Comparison of ENCODE assay signal across 13 mouse cellular contexts in the genomic region with DNA sequence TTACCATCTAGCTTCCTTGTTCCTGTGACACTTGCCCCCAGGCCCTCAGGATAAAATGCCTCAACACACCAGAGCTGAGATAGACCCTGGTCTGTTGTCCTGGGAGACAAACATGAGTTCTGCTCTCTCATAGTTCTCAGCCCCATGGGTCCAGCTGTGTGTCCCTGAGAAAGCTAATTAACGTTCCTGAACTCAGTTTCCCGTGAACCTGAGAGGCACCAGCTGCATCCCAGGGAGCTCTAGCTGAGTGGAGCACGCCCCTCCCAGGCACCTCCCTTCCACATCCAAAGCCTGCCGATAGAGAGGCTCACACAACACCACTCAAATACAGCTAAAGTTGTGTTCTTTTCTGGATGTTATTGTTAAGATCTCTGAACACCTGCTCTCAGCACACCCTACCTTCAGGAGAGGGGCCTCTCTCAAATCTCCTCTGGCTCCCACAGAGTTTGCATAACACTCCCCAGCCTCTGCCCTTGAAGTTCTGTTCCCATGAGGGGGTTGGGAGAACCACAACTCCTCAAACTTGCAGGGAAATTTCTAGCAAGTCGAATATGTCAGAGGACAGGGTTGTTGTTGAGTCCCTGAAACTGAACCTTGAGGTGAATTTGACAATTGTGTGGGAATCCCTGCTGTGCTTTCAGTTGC. TPM values are rescaled to one million over a fixed set of nuclear protein-coding genes. Genes with fewer than 3 reads are reported as not detected.
DNase-seq lines count a peak whose midpoint lies in the region; ATAC-seq and TF ChIP-seq lines count a peak whose summit lies in the region.
"Had no signal": no experiment of that assay in that cellular context is flagged by ENCODE, and none has a peak within 500 bp of the region (broad histone marks: within the 10 kb centered on the region; RNA-seq: fewer than 3 reads in every experiment).

No protein-coding gene starts in this region.

- 19% methylated on average over 5 of the region's 5 CpGs for WGBS in heart, embryonic 10.5 days
- 14% methylated on average over 5 of the region's 5 CpGs for WGBS in heart, embryonic 11.5 days (ENCODE audit: insufficient replicate concordance)
- 26% methylated on average over 5 of the region's 5 CpGs for WGBS in lung, postnatal 0 days
- WGBS in limb, embryonic 10.5 days = 12% methylated on average over 5 of the region's 5 CpGs
- 10% methylated on average over 5 of the region's 5 CpGs for WGBS in stomach, embryonic 14.5 days

- peak overlapping the region; percentile 63 for H3K27ac ChIP-seq in heart, embryonic 10.5 days
- H3K27ac ChIP-seq in heart, embryonic 11.5 days (ENCODE audit: low read depth, low read length) = no peak overlapping the region
- H3K27ac ChIP-seq in lung, postnatal 0 days (ENCODE audit: low read length) = no peak overlapping the region
- peak overlapping the region; percentile 87 for H3K27ac ChIP-seq in limb, embryonic 10.5 days
- no peak overlapping the region for H3K27ac ChIP-seq in stomach, embryonic 14.5 days (ENCODE audit: low read length)
- H3K27ac ChIP-seq: kidney, postnatal 0 days had no signal

- no peaks in the 10 kb centered on the region for H3K36me3 ChIP-seq in heart, embryonic 10.5 days
- H3K36me3 ChIP-seq in heart, embryonic 11.5 days (ENCODE audit: control insufficient read depth, insufficient read depth, low read length) = no peaks in the 10 kb centered on the region
- H3K36me3 ChIP-seq in lung, postnatal 0 days (ENCODE audit: insufficient read depth, low read length) = no peaks in the 10 kb centered on the region
- no peaks in the 10 kb centered on the region for H3K36me3 ChIP-seq in limb, embryonic 10.5 days
- no peaks in the 10 kb centered on the region for H3K36me3 ChIP-seq in stomach, embryonic 14.5 days (ENCODE audit: control insufficient read depth, insufficient read depth, low read length)

- DNase-seq in heart, embryonic 10.5 days (ENCODE audit: low spot score) = no peak
- DNase-seq in lung, postnatal 0 days (ENCODE audit: low spot score) = peak; percentile 29
- DNase-seq in lung, postnatal 4 days = no peak
- no peak for DNase-seq in limb, embryonic 10.5 days (ENCODE audit: low spot score)
- DNase-seq in frontal cortex, adult 2 months (ENCODE audit: extremely low spot score in 1 of 2, low spot score in 1 of 2) = no peak
- DNase-seq in left cerebral cortex, postnatal 36 days (ENCODE audit: low spot score in 2 of 2) = no peak
- DNase-seq: gastrocnemius, postnatal 25 days; left cerebral cortex, postnatal 4 days had no signal

- peaks cover 71% of the 10 kb centered on the region for H3K4me1 ChIP-seq in heart, embryonic 10.5 days
- peaks cover 27% of the 10 kb centered on the region for H3K4me1 ChIP-seq in heart, embryonic 11.5 days (ENCODE audit: control insufficient read depth, insufficient read depth, low read length)
- no peaks in the 10 kb centered on the region for H3K4me1 ChIP-seq in lung, postnatal 0 days (ENCODE audit: insufficient read depth, low read depth, low read length)
- peaks cover 87% of the 10 kb centered on the region for H3K4me1 ChIP-seq in limb, embryonic 10.5 days
- H3K4me1 ChIP-seq in stomach, embryonic 14.5 days (ENCODE audit: control insufficient read depth, insufficient read depth, low read length) = peaks cover 35% of the 10 kb centered on the region

- TF ChIP-seq EP300 in lung, postnatal 0 days (IDR thresholded peaks at IDR 0.05) = no peak

- no peak overlapping the region for H3K9ac ChIP-seq in heart, embryonic 11.5 days (ENCODE audit: low read depth, low read length)
- H3K9ac ChIP-seq in lung, postnatal 0 days (replicated peaks; ENCODE audit: low read depth) = no peak overlapping the region
- 0 out of 2 replicates have a peak overlapping the region, but pooled peaks have one; percentile 10 for H3K9ac ChIP-seq in stomach, embryonic 14.5 days (replicated peaks; ENCODE audit: low read depth, low read length)

- no peaks in the 10 kb centered on the region for H3K9me3 ChIP-seq in heart, embryonic 10.5 days
- no peaks in the 10 kb centered on the region for H3K9me3 ChIP-seq in heart, embryonic 11.5 days (replicated peaks; ENCODE audit: control insufficient read depth, low read length)
- H3K9me3 ChIP-seq in lung, postnatal 0 days (ENCODE audit: low read length) = no peaks in the 10 kb centered on the region
- H3K9me3 ChIP-seq in limb, embryonic 10.5 days (replicated peaks) = no peaks in the 10 kb centered on the region
- no peaks in the 10 kb centered on the region for H3K9me3 ChIP-seq in stomach, embryonic 14.5 days (ENCODE audit: control insufficient read depth, low read depth, low read length)

- no peak for TF ChIP-seq CTCF in lung, postnatal 0 days (IDR thresholded peaks at IDR 0.05)

- H3K4me3 ChIP-seq in heart, embryonic 10.5 days = no peak overlapping the region
- no peak overlapping the region for H3K4me3 ChIP-seq in heart, embryonic 11.5 days (ENCODE audit: low read depth, low read length)
- no peak overlapping the region for H3K4me3 ChIP-seq in lung, postnatal 0 days (ENCODE audit: low read depth, low read length)
- no peak overlapping the region for H3K4me3 ChIP-seq in limb, embryonic 10.5 days
- no peak overlapping the region for H3K4me3 ChIP-seq in stomach, embryonic 14.5 days (ENCODE audit: low read depth, low read length)

- no peak for ATAC-seq in heart, embryonic 11.5 days (replicated peaks; ENCODE audit: insufficient number of reproducible peaks, low FRiP score, low TSS enrichment)
- ATAC-seq in lung, postnatal 0 days = peak; percentile 28
- no peak for ATAC-seq in stomach, embryonic 14.5 days (ENCODE audit: insufficient number of reproducible peaks, insufficient read depth, low FRiP score, low read depth)
- ATAC-seq: hindbrain, embryonic 16.5 days; midbrain, embryonic 16.5 days had no signal

- intact Hi-C loops in left cerebral cortex, postnatal 36 days (cut with DNase I) = no loop called here

- H3K4me2 ChIP-seq in heart, embryonic 11.5 days = no peak overlapping the region
- no peak overlapping the region for H3K4me2 ChIP-seq in lung, postnatal 0 days (replicated peaks; ENCODE audit: low read depth, low read length)
- no peak overlapping the region for H3K4me2 ChIP-seq in stomach, embryonic 14.5 days (replicated peaks; ENCODE audit: low read depth, low read length)

- no peaks in the 10 kb centered on the region for H3K27me3 ChIP-seq in heart, embryonic 10.5 days (ENCODE audit: insufficient read depth, poor library complexity, severe bottlenecking)
- no peaks in the 10 kb centered on the region for H3K27me3 ChIP-seq in heart, embryonic 11.5 days (ENCODE audit: control insufficient read depth, insufficient read depth, low read length)
- no peaks in the 10 kb centered on the region for H3K27me3 ChIP-seq in lung, postnatal 0 days (replicated peaks; ENCODE audit: insufficient read depth, low read length)
- H3K27me3 ChIP-seq in limb, embryonic 10.5 days (ENCODE audit: low read depth, poor library complexity, severe bottlenecking) = no peaks in the 10 kb centered on the region
- no peaks in the 10 kb centered on the region for H3K27me3 ChIP-seq in stomach, embryonic 14.5 days (ENCODE audit: control insufficient read depth, insufficient read depth, low read length)

RNA-seq across cellular contexts. Expression of a gene that starts 28.4 kb away (rescaled TPM):
- 15.2 and 20.0 TPM in 2 replicates for polyA plus RNA-seq in heart, embryonic 10.5 days (2016; fragmentation: Nextera tagmentation; extraction: Ambion mirVana)
- 9.7 and 11.4 TPM in 2 replicates for polyA plus RNA-seq in heart, embryonic 11.5 days (2014; fragmentation: Nextera tagmentation; extraction: Ambion mirVana)
- 11.8 and 12.3 TPM in 2 replicates for polyA plus RNA-seq in lung, postnatal 0 days (2015; fragmentation: Nextera tagmentation; extraction: Ambion mirVana)
- polyA plus RNA-seq in limb, embryonic 10.5 days (2016; fragmentation: Nextera tagmentation; extraction: Ambion mirVana) = 27.1 and 27.7 TPM in 2 replicates
- 16.5 and 17.3 TPM in 2 replicates for polyA plus RNA-seq in stomach, embryonic 14.5 days (2014; fragmentation: Nextera tagmentation; extraction: Ambion mirVana)
- polyA plus RNA-seq in frontal cortex, adult 2 months (2012; rRNA removed) = 29.5 and 33.5 TPM in 2 replicates
- total RNA-seq in left cerebral cortex, postnatal 36 days (2021) = 10 to 100 TPM; 45.2 to 71.2 TPM

Comparison
In these comparisons a context has a peak if more than half of its experiments do, and no peak if none do; other contexts are left out.
1. H3K27ac ChIP-seq: peak in heart, embryonic 10.5 days (single experiment) and limb, embryonic 10.5 days (single experiment); none in heart, embryonic 11.5 days (single experiment), lung, postnatal 0 days (single experiment) and stomach, embryonic 14.5 days (single experiment).